Mouse (Mus musculus) neural tube, postnatal 0 days (tissue): Measurements from ENCODE around the gene Traf3ip2. TPM values are rescaled to one million over a fixed set of nuclear protein-coding genes. Genes with fewer than 3 reads are reported as not detected.

Source experiments
- polyA plus RNA-seq: library from polyadenylated mRNA; unstranded; fragments of >200 nt; fragmentation: Nextera tagmentation; extraction: Ambion mirVana; gene quantifications from 2 replicates; pipeline ENCODE4 v1.2.1, GENCODE M21; 2015

The Traf3ip2 gene
- polyA plus RNA-seq, result 6.5 and 6.8 TPM in 2 replicates

GRCm38 (mm10) chr10:39612633-39612988, at the start of gene Traf3ip2:
Traf3ip2 (plus strand) TSS chr10:39612934.

Other genes with a start within 250 kb of the Traf3ip2 start
- gene Fyn, start 244.1 kb upstream of the Traf3ip2 start, polyA plus RNA-seq, result 107 and 138 TPM in 2 replicates
- 29.9 and 39.5 TPM in 2 replicates for gene Rev3l, start 119.2 kb downstream of the Traf3ip2 start, polyA plus RNA-seq